Mouse (Mus musculus): ENCODE data around the gene Phlda3.

The Phlda3 gene

DNA sequence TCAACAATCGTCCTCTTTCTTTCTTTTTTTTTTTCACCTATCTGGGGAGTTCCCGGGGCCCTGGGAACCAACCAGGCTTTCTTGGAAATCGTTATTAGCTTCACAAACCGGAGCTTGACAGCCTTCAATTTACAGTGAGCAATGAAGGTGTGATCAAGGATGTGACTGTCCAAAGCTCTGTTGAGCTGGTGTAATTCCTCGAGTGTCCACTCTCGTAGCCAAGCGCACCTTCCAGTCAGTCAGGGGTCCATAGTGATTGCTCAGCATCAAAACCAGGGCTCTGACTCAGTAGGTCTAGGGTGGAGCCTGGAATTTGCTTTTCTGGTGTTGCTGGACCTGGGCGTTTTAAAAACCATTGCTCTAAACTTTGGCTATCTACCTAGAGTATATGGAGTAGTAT lies 5.7 kb upstream of the Phlda3 start:
- no peak for DNase-seq

GRCm38 (mm10) chr1:135761728-135762127 lies 4.2 kb upstream of the Phlda3 start:
- DNase-seq = no peak

DNA sequence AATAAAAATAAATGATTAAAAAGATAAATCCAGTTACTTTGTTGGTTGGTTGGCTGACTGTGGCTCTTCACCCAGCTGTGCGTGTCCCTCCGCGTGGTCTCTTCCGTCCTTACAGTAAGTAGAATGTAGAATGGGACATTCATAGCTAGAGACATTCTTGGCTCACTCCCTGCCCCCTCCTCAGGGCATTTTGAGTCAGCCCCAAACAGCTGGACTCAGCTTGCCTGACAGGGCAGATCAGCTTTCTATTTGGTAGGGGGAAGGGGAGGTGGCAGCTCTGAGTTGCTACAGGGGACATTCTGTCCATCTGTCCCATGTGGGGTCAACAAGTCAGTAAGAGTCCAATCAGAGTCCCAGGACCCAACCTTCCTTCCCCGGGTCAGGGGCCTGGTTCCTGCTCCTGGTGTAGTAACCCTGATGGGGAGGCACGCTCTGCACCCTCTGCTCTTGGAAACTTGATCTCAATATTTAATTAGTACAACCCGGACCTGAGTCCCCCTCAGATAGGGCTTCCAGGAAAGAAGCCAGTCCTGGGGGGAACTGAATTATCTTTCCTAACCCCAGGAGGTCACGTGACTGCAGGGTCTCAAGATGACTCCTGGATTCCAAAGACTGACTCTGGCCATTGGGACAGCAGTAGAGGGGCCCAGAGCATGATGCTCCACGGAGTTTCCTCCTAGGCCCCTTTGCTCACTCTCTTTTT lies 2.3 kb upstream of the Phlda3 start:
- no peak for DNase-seq

GRCm38 (mm10) chr1:135764206-135764528 lies 1.8 kb upstream of the Phlda3 start:
- no peak for DNase-seq

DNA sequence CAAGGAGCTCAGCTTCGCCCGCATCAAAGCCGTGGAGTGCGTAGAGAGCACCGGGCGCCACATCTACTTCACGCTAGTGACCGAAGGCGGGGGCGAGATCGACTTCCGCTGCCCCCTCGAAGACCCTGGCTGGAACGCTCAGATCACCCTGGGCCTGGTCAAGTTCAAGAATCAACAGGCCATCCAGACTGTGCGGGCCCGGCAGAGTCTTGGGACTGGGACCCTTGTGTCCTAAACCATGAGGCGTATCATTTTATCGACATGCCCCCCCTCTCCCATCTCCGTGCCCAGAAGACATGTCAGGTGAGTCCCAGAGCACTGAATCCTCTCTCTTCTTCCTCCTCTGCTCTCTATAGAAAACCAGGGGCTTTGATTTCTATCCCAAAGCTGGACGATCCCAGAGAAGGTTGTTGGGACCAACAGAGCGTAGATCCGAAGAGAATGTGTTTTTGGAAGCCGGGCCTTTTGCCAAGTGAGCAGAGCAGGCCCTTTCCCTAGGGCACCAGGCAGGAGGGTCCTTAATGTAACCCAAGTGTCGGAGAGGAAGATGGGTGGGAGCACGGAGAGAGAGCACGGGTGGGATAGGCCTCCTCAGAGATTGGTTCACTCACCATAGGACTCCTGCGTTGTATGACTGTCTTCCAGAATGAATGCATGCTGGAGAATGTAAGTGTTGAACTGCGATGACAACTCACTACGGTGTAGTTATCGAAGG lies 830 bp downstream of the Phlda3 start:
- DNase-seq = no peak

GRCm38 (mm10) chr1:135767324-135767890 lies 1.5 kb downstream of the Phlda3 start:
- DNase-seq = no peak

- DNase-seq = no peak
These were observed 2.5 kb downstream of the Phlda3 start for GRCm38 (mm10) chr1:135768400-135768799.

DNA sequence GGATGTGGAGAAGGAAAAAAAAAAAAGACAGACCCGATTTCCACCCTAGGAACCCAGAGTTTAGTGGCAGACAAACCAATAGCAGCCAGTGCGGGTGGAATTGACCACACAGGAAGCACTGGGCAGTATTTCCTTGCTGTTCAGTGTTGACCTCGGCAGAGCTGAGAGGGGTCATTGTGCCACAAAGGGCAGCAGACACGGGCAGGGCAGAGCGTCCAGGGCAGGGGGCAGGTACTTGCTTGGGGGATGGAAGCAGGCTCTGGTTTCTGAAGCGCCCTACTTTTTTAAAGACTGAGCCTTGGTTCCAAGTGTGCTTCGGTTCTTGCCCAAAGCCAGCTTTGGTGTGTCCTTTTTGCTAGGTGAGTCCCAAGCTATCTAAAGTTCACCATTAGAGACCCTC lies 4.3 kb downstream of the Phlda3 start:
- no peak for DNase-seq

GRCm38 (mm10) chr1:135770896-135771572 lies 5.1 kb downstream of the Phlda3 start:
- DNase-seq = no peak

- DNase-seq = no peak
These were observed 5.7 kb downstream of the Phlda3 start for GRCm38 (mm10) chr1:135771573-135771970.

DNA sequence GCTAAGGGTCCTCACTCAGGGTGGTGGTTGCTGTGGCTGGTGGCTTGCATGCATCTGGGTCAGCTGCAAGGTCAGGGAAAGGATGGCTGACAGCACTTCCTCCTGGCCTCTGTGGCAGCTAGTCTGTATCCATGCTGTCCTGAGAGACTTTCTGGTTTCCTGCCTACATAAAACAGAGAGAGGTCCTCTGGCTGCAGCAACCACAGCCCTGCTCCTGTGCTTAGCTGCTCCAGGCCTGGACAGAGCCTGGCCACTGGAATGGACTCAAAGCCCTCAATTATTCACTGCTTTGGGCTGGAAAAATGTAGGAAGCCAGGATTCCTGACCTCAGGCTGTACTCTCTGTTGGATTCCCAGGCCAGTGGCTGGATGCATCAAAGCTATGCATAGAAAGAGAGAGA lies 10.7 kb downstream of the Phlda3 start:
- no peak for DNase-seq

DNA sequence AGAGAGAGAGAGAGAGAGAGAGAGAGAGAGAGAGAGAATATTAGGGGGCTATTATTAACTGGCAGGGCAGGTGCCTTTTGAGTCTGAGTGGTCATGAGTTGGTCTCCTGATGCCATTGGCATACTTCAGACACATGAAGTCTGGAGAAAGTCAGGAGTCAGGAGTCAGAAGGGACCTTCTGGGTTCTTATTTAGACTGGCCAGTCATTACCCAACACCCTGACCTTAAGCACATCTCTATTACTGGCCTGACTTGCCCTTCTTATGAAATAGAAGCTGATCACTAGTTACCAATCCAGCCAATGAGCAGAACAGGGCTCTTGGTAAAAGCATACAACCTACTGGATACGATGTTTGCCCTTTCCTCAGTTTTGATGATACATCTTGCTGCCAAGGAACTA lies 11.1 kb downstream of the Phlda3 start:
- DNase-seq = no peak

GRCm38 (mm10) chr1:135778780-135779535 lies 13.0 kb downstream of the Phlda3 start, which contains the start of gene Tnni1:
Gene Tnni1 (plus strand): TSS chr1:135779434.
- no peak for DNase-seq

DNA sequence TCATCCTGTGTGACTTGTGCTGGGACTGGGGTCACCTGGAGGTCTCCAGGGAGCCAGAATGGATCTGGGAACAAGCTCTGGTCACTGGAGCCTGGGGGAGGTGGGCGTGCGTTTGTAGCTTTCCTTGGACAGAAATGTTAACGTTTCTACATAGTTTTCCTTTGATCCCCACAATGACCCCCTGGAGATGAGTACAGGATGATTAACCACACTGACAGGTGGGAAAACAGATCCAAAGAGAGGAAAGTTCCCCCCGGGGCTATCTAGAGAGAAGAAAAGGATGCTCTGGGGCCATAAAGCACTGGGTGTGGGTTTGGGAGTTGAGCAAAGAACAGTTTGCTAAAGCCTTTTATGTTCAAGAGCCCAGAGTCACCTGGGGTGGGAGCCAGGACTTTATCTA lies 14.7 kb downstream of the Phlda3 start:
- no peak for DNase-seq

GRCm38 (mm10) chr1:135781220-135781619 lies 15.3 kb downstream of the Phlda3 start:
- peak; percentile 69 to 71 for DNase-seq

GRCm38 (mm10) chr1:135782816-135783215 lies 16.9 kb downstream of the Phlda3 start:
- DNase-seq = no peak

DNA sequence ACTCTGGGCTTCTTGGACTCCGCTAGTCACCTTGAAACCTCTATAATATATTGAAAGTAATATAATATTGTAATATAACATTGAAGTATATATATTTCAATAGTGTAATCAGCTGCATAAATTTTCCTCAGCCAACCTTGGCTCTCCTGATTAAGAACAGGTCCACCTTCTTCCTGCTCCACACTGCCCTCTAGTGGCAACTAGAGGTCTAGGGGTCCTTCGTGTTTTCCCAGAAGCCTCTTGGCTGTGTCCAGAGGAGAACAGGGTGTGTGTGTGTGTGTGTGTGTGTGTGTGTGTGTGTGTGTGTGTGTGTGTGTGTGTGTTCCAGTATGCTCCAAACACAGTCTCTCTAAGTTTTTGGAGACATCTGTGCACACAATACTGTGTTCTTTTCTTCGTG lies 21.9 kb downstream of the Phlda3 start:
- DNase-seq = peak; percentile 83 to 85

DNA sequence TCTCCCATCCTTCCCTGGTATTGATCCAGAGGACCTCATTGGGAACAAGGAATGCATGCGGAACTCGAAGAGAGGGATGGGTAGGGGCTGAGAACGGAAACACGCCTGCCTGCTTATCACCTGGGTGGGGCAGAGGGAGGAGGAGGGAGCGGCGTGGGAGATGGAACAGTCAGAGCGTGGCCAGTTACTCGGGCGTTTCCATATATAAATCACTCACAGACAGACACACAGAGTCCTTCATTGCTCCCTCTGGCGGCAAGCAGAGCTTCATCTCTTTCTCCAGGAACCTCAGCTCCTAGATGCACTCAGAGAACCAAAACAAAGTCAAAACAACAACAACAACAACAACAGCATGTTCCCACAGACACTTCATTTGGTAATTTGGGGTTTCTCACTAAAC lies 22.8 kb downstream of the Phlda3 start:
- DNase-seq = peak; percentile 25 to 29

DNA sequence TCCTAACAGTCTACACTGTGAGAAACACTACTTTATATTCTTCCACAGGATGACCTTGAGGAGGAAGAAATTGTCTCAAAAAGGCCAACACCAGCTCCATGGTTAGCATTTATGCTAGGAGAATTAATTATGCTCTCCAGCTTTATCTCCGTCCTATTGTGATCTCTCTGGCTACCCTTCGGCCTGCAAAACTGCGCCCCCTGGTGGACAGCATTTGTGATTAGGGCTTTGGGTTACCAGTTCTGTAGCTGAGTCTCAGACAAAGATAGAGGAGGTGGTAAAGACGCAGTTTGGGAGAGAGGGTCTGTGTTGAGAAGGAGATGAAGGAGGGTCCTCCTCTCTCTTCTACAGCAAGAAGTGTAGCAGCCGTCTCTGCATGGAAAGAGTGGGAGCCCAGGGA lies 23.9 kb downstream of the Phlda3 start:
- peak; percentile 84 to 85 for DNase-seq

GRCm38 (mm10) chr1:135792143-135792939 lies 26.4 kb downstream of the Phlda3 start:
- DNase-seq = no peak

DNA sequence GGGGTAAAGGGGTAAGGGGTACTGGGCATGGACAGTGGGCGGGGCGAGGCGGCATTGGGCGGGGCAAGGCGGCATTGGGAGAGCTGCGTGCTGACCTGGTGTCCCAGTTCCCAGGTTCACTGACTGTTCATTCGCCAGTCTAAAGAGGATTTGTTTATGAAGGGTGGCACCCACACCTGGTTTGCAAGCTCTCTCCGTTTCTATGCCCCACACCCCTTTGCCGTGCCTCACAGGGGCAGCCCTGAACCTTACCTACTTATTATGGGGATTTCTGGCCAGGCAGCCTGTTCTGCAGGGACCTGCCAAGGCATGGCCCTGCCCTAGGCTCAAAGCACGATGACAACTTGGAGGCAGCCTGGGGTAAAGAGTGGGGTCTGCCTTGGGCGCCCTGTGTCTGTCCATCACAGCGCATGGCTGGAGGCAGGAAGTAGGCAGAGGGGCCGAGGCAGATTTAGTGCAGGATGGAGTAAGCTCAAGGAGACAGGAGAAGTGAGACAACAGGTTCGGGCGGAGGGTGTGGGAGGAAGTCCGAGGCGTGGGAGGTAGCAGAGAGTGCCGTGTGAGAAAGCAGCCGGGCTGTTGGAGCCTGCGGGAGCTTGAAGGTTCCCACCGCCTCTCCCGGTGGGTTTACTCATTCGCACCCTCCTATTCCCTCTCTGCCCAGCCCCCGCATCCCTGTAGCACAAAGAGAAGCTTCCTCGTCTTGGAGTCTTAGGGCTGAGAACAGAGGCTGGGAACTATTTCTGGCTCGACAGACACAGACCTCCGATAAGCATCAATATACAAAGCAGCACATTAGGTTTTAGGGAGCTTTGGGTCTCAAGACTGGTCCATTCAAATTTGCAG lies 27.7 kb downstream of the Phlda3 start:
- DNase-seq = peak; percentile 32 to 45

All from B cell, adult 2 months (primary cell).